Mouse (Mus musculus): ENCODE data around the gene Tsen2. TPM values are rescaled to one million over a fixed set of nuclear protein-coding genes. Genes with fewer than 3 reads are reported as not detected.
A peak's percentile ranks its signal among the peaks of the same experiment; 100 is the strongest.

Gene Tsen2
- polyA plus RNA-seq, 1 experiment from 2014 or later = 33.1 TPM

GRCm38 (mm10) chr6:115583430-115584125, 39.1 kb downstream of the Tsen2 start:
- H3K4me3 ChIP-seq (ENCODE audit: low read depth, low read length) = no peak overlapping the region
- H3K4me2 ChIP-seq = no peak overlapping the region
- no peak for DNase-seq (ENCODE audit: low spot score)
- no peaks in the 10 kb centered on the region for H3K27me3 ChIP-seq (replicated peaks; ENCODE audit: control insufficient read depth, insufficient read depth, low read length)
- H3K9ac ChIP-seq (ENCODE audit: low read depth, low read length) = no peak overlapping the region
- no peaks in the 10 kb centered on the region for H3K4me1 ChIP-seq (replicated peaks; ENCODE audit: control insufficient read depth, insufficient read depth, low read length)
- 0 out of 2 replicates have a peak, but pooled peaks cover 1% of the 10 kb centered on the region for H3K36me3 ChIP-seq (ENCODE audit: control insufficient read depth, insufficient read depth, low read length)
- no peaks in the 10 kb centered on the region for H3K9me3 ChIP-seq (ENCODE audit: control insufficient read depth, low read length)
- WGBS = 68% methylated on average over 6 of the region's 6 CpGs
- ATAC-seq (replicated peaks; ENCODE audit: low FRiP score) = no peak
- no peak overlapping the region for H3K27ac ChIP-seq (ENCODE audit: low read depth, low read length)

- Histone ChIP-seq H3K27me3 (replicated peaks; ENCODE audit: control insufficient read depth, insufficient read depth, low read length) (no peaks in the 10 kb centered on the region), H3K9ac (ENCODE audit: low read depth, low read length) (no peak overlapping the region), H3K36me3 (ENCODE audit: control insufficient read depth, insufficient read depth, low read length) (no peaks in the 10 kb centered on the region), H3K4me1 (replicated peaks; ENCODE audit: control insufficient read depth, insufficient read depth, low read length) (no peaks in the 10 kb centered on the region), H3K4me3 (ENCODE audit: low read depth, low read length) (no peak overlapping the region), H3K9me3 (ENCODE audit: control insufficient read depth, low read length) (no peaks in the 10 kb centered on the region), H3K4me2 (no peak overlapping the region), H3K27ac (ENCODE audit: low read depth, low read length) (no peak overlapping the region)
- whole genome bisulfite sequencing = 68% methylated on average over 3 of the region's 3 CpGs
- no peak for ATAC-seq (replicated peaks; ENCODE audit: low FRiP score)
- DNase-seq (ENCODE audit: low spot score) = no peak
These were observed 39.7 kb downstream of the Tsen2 start for GRCm38 (mm10) chr6:115584176-115584575.

GRCm38 (mm10) chr6:115586321-115586720, 41.9 kb downstream of the Tsen2 start:
- ATAC-seq (replicated peaks; ENCODE audit: low FRiP score) = no peak
- DNase-seq (ENCODE audit: low spot score) = no peak
- H3K36me3 ChIP-seq (ENCODE audit: control insufficient read depth, insufficient read depth, low read length) = no peaks in the 10 kb centered on the region
- WGBS = 86% methylated on average over 10 of the region's 10 CpGs
- H3K4me3 ChIP-seq (ENCODE audit: low read depth, low read length) = no peak overlapping the region
- no peaks in the 10 kb centered on the region for H3K4me1 ChIP-seq (replicated peaks; ENCODE audit: control insufficient read depth, insufficient read depth, low read length)
- no peak overlapping the region for H3K27ac ChIP-seq (ENCODE audit: low read depth, low read length)
- no peaks in the 10 kb centered on the region for H3K27me3 ChIP-seq (replicated peaks; ENCODE audit: control insufficient read depth, insufficient read depth, low read length)
- no peaks in the 10 kb centered on the region for H3K9me3 ChIP-seq (ENCODE audit: control insufficient read depth, low read length)
- no peak overlapping the region for H3K4me2 ChIP-seq
- H3K9ac ChIP-seq (ENCODE audit: low read depth, low read length) = no peak overlapping the region

- ATAC-seq (replicated peaks; ENCODE audit: low FRiP score) (no peak), DNase-seq (ENCODE audit: low spot score) (no peak)
- Histone ChIP-seq H3K4me1 (replicated peaks; ENCODE audit: control insufficient read depth, insufficient read depth, low read length) (no peaks in the 10 kb centered on the region), H3K27ac (ENCODE audit: low read depth, low read length) (no peak overlapping the region), H3K4me2 (peak overlapping the region; percentile 21), H3K9ac (ENCODE audit: low read depth, low read length) (no peak overlapping the region), H3K9me3 (ENCODE audit: control insufficient read depth, low read length) (no peaks in the 10 kb centered on the region), H3K27me3 (replicated peaks; ENCODE audit: control insufficient read depth, insufficient read depth, low read length) (no peaks in the 10 kb centered on the region; the same call in 1 of the 2 replicates), H3K4me3 (ENCODE audit: low read depth, low read length) (0 out of 2 replicates have a peak overlapping the region, but pooled peaks have one; percentile 5), H3K36me3 (ENCODE audit: control insufficient read depth, insufficient read depth, low read length) (no peaks in the 10 kb centered on the region)
- WGBS = 83% methylated on average over 19 of the region's 19 CpGs
These were observed 47.4 kb downstream of the Tsen2 start for GRCm38 (mm10) chr6:115591692-115592359.

- 56% methylated on average over 5 of the region's 5 CpGs for WGBS
- DNase-seq (ENCODE audit: low spot score) = no peak
- H3K4me1 ChIP-seq (replicated peaks; ENCODE audit: control insufficient read depth, insufficient read depth, low read length) = no peaks in the 10 kb centered on the region
- no peak within 1 kb of the TSS for H3K27ac ChIP-seq (ENCODE audit: low read depth, low read length)
- ATAC-seq (replicated peaks; ENCODE audit: low FRiP score) = no peak
- 0 out of 2 replicates have a peak within 1 kb of the TSS, but pooled peaks have one; percentile 5 for H3K4me3 ChIP-seq (ENCODE audit: low read depth, low read length)
- H3K36me3 ChIP-seq (ENCODE audit: control insufficient read depth, insufficient read depth, low read length) = no peaks in the 10 kb centered on the region
- no peaks in the 10 kb centered on the region; the same call in 1 of the 2 replicates for H3K27me3 ChIP-seq (replicated peaks; ENCODE audit: control insufficient read depth, insufficient read depth, low read length)
- H3K4me2 ChIP-seq = peak within 1 kb of the TSS; percentile 43
- peak within 1 kb of the TSS; percentile 22; the same call in 1 of the 2 replicates for H3K9ac ChIP-seq (ENCODE audit: low read depth, low read length)
- H3K9me3 ChIP-seq (ENCODE audit: control insufficient read depth, low read length) = no peaks in the 10 kb centered on the region
These were observed 48.0 kb downstream of the Tsen2 start, which contains the start of gene Mkrn2os for GRCm38 (mm10) chr6:115592458-115592857. Gene Mkrn2os (minus strand): TSS chr6:115592576.

GRCm38 (mm10) chr6:115593252-115593651, 48.8 kb downstream of the Tsen2 start:
- H3K27ac ChIP-seq (ENCODE audit: low read depth, low read length) = no peak overlapping the region
- no peak overlapping the region for H3K9ac ChIP-seq (ENCODE audit: low read depth, low read length)
- no peaks in the 10 kb centered on the region; the same call in 1 of the 2 replicates for H3K27me3 ChIP-seq (replicated peaks; ENCODE audit: control insufficient read depth, insufficient read depth, low read length)
- H3K4me2 ChIP-seq = no peak overlapping the region
- no peaks in the 10 kb centered on the region for H3K9me3 ChIP-seq (ENCODE audit: control insufficient read depth, low read length)
- no peak for ATAC-seq (replicated peaks; ENCODE audit: low FRiP score)
- whole genome bisulfite sequencing = 71% methylated on average over 4 of the region's 4 CpGs
- no peaks in the 10 kb centered on the region for H3K4me1 ChIP-seq (replicated peaks; ENCODE audit: control insufficient read depth, insufficient read depth, low read length)
- DNase-seq (ENCODE audit: low spot score) = no peak
- H3K4me3 ChIP-seq (ENCODE audit: low read depth, low read length) = no peak overlapping the region
- H3K36me3 ChIP-seq (ENCODE audit: control insufficient read depth, insufficient read depth, low read length) = no peaks in the 10 kb centered on the region

GRCm38 (mm10) chr6:115594463-115594862, 50.0 kb downstream of the Tsen2 start:
- no peaks in the 10 kb centered on the region; the same call in 1 of the 2 replicates for H3K27me3 ChIP-seq (replicated peaks; ENCODE audit: control insufficient read depth, insufficient read depth, low read length)
- H3K9ac ChIP-seq (ENCODE audit: low read depth, low read length) = no peak overlapping the region
- 57% methylated on average over 3 of the region's 3 CpGs for WGBS
- no peaks in the 10 kb centered on the region for H3K4me1 ChIP-seq (replicated peaks; ENCODE audit: control insufficient read depth, insufficient read depth, low read length)
- H3K4me2 ChIP-seq = no peak overlapping the region
- no peak for ATAC-seq (replicated peaks; ENCODE audit: low FRiP score)
- no peaks in the 10 kb centered on the region for H3K9me3 ChIP-seq (ENCODE audit: control insufficient read depth, low read length)
- no peak overlapping the region for H3K4me3 ChIP-seq (ENCODE audit: low read depth, low read length)
- no peaks in the 10 kb centered on the region for H3K36me3 ChIP-seq (ENCODE audit: control insufficient read depth, insufficient read depth, low read length)
- H3K27ac ChIP-seq (ENCODE audit: low read depth, low read length) = no peak overlapping the region
- no peak for DNase-seq (ENCODE audit: low spot score)

- Histone ChIP-seq H3K36me3 (ENCODE audit: control insufficient read depth, insufficient read depth, low read length) (no peaks in the 10 kb centered on the region), H3K9ac (ENCODE audit: low read depth, low read length) (no peak overlapping the region), H3K9me3 (ENCODE audit: control insufficient read depth, low read length) (no peaks in the 10 kb centered on the region), H3K4me2 (no peak overlapping the region), H3K4me1 (replicated peaks; ENCODE audit: control insufficient read depth, insufficient read depth, low read length) (no peaks in the 10 kb centered on the region), H3K27ac (ENCODE audit: low read depth, low read length) (no peak overlapping the region), H3K27me3 (replicated peaks; ENCODE audit: control insufficient read depth, insufficient read depth, low read length) (no peaks in the 10 kb centered on the region; the same call in 1 of the 2 replicates), H3K4me3 (ENCODE audit: low read depth, low read length) (no peak overlapping the region)
- ATAC-seq (replicated peaks; ENCODE audit: low FRiP score) (no peak), DNase-seq (ENCODE audit: low spot score) (no peak)
- 61% methylated on average over 3 of the region's 3 CpGs for WGBS
These were observed 51.2 kb downstream of the Tsen2 start for GRCm38 (mm10) chr6:115595667-115596066.

Data from liver, embryonic 11.5 days (tissue).